In genomic region chr17:36120839-36121238, GRCm38 (mm10) we compare ENCODE assay signal across 8 mouse cellular contexts. TPM values are rescaled to one million over a fixed set of nuclear protein-coding genes. Genes with fewer than 3 reads are reported as not detected.
DNase-seq lines count a peak whose midpoint lies in the region; ATAC-seq and TF ChIP-seq lines count a peak whose summit lies in the region.
"Not testable (repeated sequence)": the region's sequence is repeated elsewhere in the genome, so short reads cannot be mapped to it uniquely, and the experiment has no call there.

No protein-coding gene starts in this region.

- TF ChIP-seq POLR2A in ES-Bruce4 (IDR thresholded peaks at IDR 0.05; ENCODE audit: insufficient read depth, low read length); thymus, adult 2 months (IDR thresholded peaks at IDR 0.05; ENCODE audit: control insufficient read depth, extremely low read depth, insufficient read depth, low read length, poor library complexity): not testable (repeated sequence)

- not testable (repeated sequence) for H3K36me3 ChIP-seq in ES-Bruce4 (ENCODE audit: control insufficient read depth, insufficient read depth, low read length, poor library complexity, severe bottlenecking); embryonic facial prominence, embryonic 15.5 days; hindbrain, embryonic 16.5 days (ENCODE audit: control insufficient read depth, insufficient read depth, low read length); limb, embryonic 12.5 days; lung, embryonic 15.5 days; neural tube, embryonic 12.5 days; thymus, adult 2 months (ENCODE audit: control insufficient read depth, insufficient read depth, low read length)

- H3K27me3 ChIP-seq in ES-Bruce4 (ENCODE audit: control insufficient read depth, insufficient read depth, low read length, poor library complexity, severe bottlenecking); lung, embryonic 15.5 days; thymus, adult 2 months (ENCODE audit: control insufficient read depth, insufficient read depth, low read length): not testable (repeated sequence)
- H3K27me3 ChIP-seq in embryonic facial prominence, embryonic 15.5 days: peaks cover 28% of the 10 kb centered on the region
- peaks cover 11% of the 10 kb centered on the region for H3K27me3 ChIP-seq in hindbrain, embryonic 16.5 days (replicated peaks; ENCODE audit: control insufficient read depth, insufficient read depth, low read length)
- peaks cover 51% of the 10 kb centered on the region for H3K27me3 ChIP-seq in limb, embryonic 12.5 days
- H3K27me3 ChIP-seq in neural tube, embryonic 12.5 days (replicated peaks): peaks cover 37% of the 10 kb centered on the region

- H3K4me2 ChIP-seq in embryonic facial prominence, embryonic 15.5 days (replicated peaks): 0 out of 2 replicates have a peak overlapping the region, but pooled peaks have one; percentile 8
- peak overlapping the region; percentile 43 for H3K4me2 ChIP-seq in hindbrain, embryonic 16.5 days (ENCODE audit: low read length)
- 0 out of 2 replicates have a peak overlapping the region, but pooled peaks have one; percentile 21 for H3K4me2 ChIP-seq in limb, embryonic 12.5 days
- peak overlapping the region; percentile 44 for H3K4me2 ChIP-seq in lung, embryonic 15.5 days
- H3K4me2 ChIP-seq in neural tube, embryonic 12.5 days (replicated peaks): peak overlapping the region; percentile 36

- H3K4me1 ChIP-seq in ES-Bruce4 (ENCODE audit: control insufficient read depth, insufficient read depth, low read length); embryonic facial prominence, embryonic 15.5 days; hindbrain, embryonic 16.5 days (ENCODE audit: control insufficient read depth, insufficient read depth, low read depth, low read length); limb, embryonic 12.5 days (replicated peaks); lung, embryonic 15.5 days; neural tube, embryonic 12.5 days: not testable (repeated sequence)
- peaks cover 32% of the 10 kb centered on the region for H3K4me1 ChIP-seq in thymus, adult 2 months (replicated peaks; ENCODE audit: control insufficient read depth, insufficient read depth, low read length)

- not testable (repeated sequence) for H3K9me3 ChIP-seq in ES-Bruce4 (replicated peaks; ENCODE audit: control insufficient read depth, insufficient read depth, low read length, poor library complexity, severe bottlenecking); embryonic facial prominence, embryonic 15.5 days (replicated peaks); hindbrain, embryonic 16.5 days (ENCODE audit: control insufficient read depth, low read length); limb, embryonic 12.5 days; lung, embryonic 15.5 days; neural tube, embryonic 12.5 days

- not testable (repeated sequence) for ATAC-seq in embryonic facial prominence, embryonic 15.5 days (ENCODE audit: insufficient number of reproducible peaks, low FRiP score, low TSS enrichment, low read depth); limb, embryonic 12.5 days (ENCODE audit: insufficient number of reproducible peaks, insufficient read depth, low FRiP score, low TSS enrichment, low read depth); neural tube, embryonic 12.5 days (ENCODE audit: low FRiP score, low read depth)
- peak; percentile 48; the same call in 1 of the 2 replicates for ATAC-seq in hindbrain, embryonic 16.5 days
- ATAC-seq in lung, embryonic 15.5 days (ENCODE audit: borderline replicate concordance, extremely low read depth, low FRiP score, low TSS enrichment): peak; percentile 53; the same call in 1 of the 2 replicates

- TF ChIP-seq EP300 in ES-Bruce4 (IDR thresholded peaks at IDR 0.05; ENCODE audit: insufficient read depth, low read depth, low read length): not testable (repeated sequence)

- peak overlapping the region; percentile 40 for H3K4me3 ChIP-seq in ES-Bruce4 (ENCODE audit: low read depth, low read length)
- H3K4me3 ChIP-seq in embryonic facial prominence, embryonic 15.5 days (replicated peaks): 0 out of 2 replicates have a peak overlapping the region, but pooled peaks have one; percentile 15
- H3K4me3 ChIP-seq in hindbrain, embryonic 16.5 days (ENCODE audit: low read length); limb, embryonic 12.5 days (replicated peaks); neural tube, embryonic 12.5 days: not testable (repeated sequence)
- peak overlapping the region; percentile 15; the same call in 1 of the 2 replicates for H3K4me3 ChIP-seq in lung, embryonic 15.5 days
- peak overlapping the region; percentile 55 for H3K4me3 ChIP-seq in thymus, adult 2 months (ENCODE audit: control insufficient read depth, insufficient read depth, low read length)

- 21% methylated on average over 18 of the region's 18 CpGs for WGBS in embryonic facial prominence, embryonic 15.5 days
- WGBS in hindbrain, embryonic 16.5 days: 18% methylated on average over 18 of the region's 18 CpGs
- 15% methylated on average over 18 of the region's 18 CpGs for WGBS in limb, embryonic 12.5 days
- 20% methylated on average over 18 of the region's 18 CpGs for WGBS in lung, embryonic 15.5 days
- 31% methylated on average over 18 of the region's 18 CpGs for WGBS in neural tube, embryonic 12.5 days
- 11% methylated on average over 18 of the region's 18 CpGs for WGBS in thymus, adult 2 months

- peak overlapping the region; percentile 63 for H3K9ac ChIP-seq in ES-Bruce4 (ENCODE audit: low read depth, poor library complexity, severe bottlenecking)
- not testable (repeated sequence) for H3K9ac ChIP-seq in embryonic facial prominence, embryonic 15.5 days; hindbrain, embryonic 16.5 days (ENCODE audit: low read depth, low read length); limb, embryonic 12.5 days (replicated peaks); lung, embryonic 15.5 days; neural tube, embryonic 12.5 days

- TF ChIP-seq CTCF in ES-Bruce4 (IDR thresholded peaks at IDR 0.05; ENCODE audit: low read depth, low read length); thymus, adult 2 months (IDR thresholded peaks at IDR 0.05; ENCODE audit: borderline replicate concordance, control insufficient read depth, extremely low read depth, insufficient read depth, low read length, poor library complexity): not testable (repeated sequence)

- peak; percentile 93 for DNase-seq in heart, adult 11 months
- DNase-seq in thymus, adult 2 months: not testable (repeated sequence)

- H3K27ac ChIP-seq in ES-Bruce4 (ENCODE audit: insufficient read depth, low read length); embryonic facial prominence, embryonic 15.5 days (replicated peaks); hindbrain, embryonic 16.5 days (ENCODE audit: low read depth, low read length); limb, embryonic 12.5 days; lung, embryonic 15.5 days; neural tube, embryonic 12.5 days: not testable (repeated sequence)
- peak overlapping the region; percentile 43 for H3K27ac ChIP-seq in thymus, adult 2 months (ENCODE audit: control insufficient read depth, insufficient read depth, low read length)

RNA-seq across cellular contexts. Expression of gene Gm19684, which starts 0.6 kb away (rescaled TPM):
- 0.41 TPM in 1 of 2 replicates, not detected in the other for polyA plus RNA-seq in ES-Bruce4 (2011; ENCODE audit: insufficient read depth, insufficient read length, low read depth, missing spikeins)
- not detected in 2 replicates for polyA plus RNA-seq in embryonic facial prominence, embryonic 15.5 days (2015; fragmentation: Nextera tagmentation; extraction: Ambion mirVana)
- not detected in 2 replicates for polyA plus RNA-seq in hindbrain, embryonic 16.5 days (2015; fragmentation: Nextera tagmentation; extraction: Ambion mirVana)
- not detected in 2 replicates for polyA plus RNA-seq in limb, embryonic 12.5 days (2016; fragmentation: Nextera tagmentation; extraction: Ambion mirVana)
- not detected in 2 replicates for polyA plus RNA-seq in lung, embryonic 15.5 days (2015; fragmentation: Nextera tagmentation; extraction: Ambion mirVana)
- polyA plus RNA-seq in neural tube, embryonic 12.5 days (2016; fragmentation: Nextera tagmentation; extraction: Ambion mirVana): not detected in 2 replicates
- polyA plus RNA-seq in thymus, adult 2 months (2012; rRNA removed): 1.4 and 1.7 TPM in 2 replicates

RNA-seq across cellular contexts. Expression of gene Gm7030, which starts 8.4 kb away (rescaled TPM):
- polyA plus RNA-seq in ES-Bruce4 (2011; ENCODE audit: insufficient read depth, insufficient read length, low read depth, missing spikeins): 0.81 and 1.4 TPM in 2 replicates
- not detected in 2 replicates for polyA plus RNA-seq in embryonic facial prominence, embryonic 15.5 days (2015; fragmentation: Nextera tagmentation; extraction: Ambion mirVana)
- not detected in 2 replicates for polyA plus RNA-seq in hindbrain, embryonic 16.5 days (2015; fragmentation: Nextera tagmentation; extraction: Ambion mirVana)
- polyA plus RNA-seq in limb, embryonic 12.5 days (2016; fragmentation: Nextera tagmentation; extraction: Ambion mirVana): not detected in 2 replicates
- polyA plus RNA-seq in lung, embryonic 15.5 days (2015; fragmentation: Nextera tagmentation; extraction: Ambion mirVana): 0.19 TPM in 1 of 2 replicates, not detected in the other
- not detected in 2 replicates for polyA plus RNA-seq in neural tube, embryonic 12.5 days (2016; fragmentation: Nextera tagmentation; extraction: Ambion mirVana)
- 1.7 and 2.4 TPM in 2 replicates for polyA plus RNA-seq in thymus, adult 2 months (2012; rRNA removed)

RNA-seq across cellular contexts. Expression of gene Gm8909, which starts 47.5 kb away (rescaled TPM):
- 13.5 and 17.5 TPM in 2 replicates for polyA plus RNA-seq in ES-Bruce4 (2011; ENCODE audit: insufficient read depth, insufficient read length, low read depth, missing spikeins)
- polyA plus RNA-seq in embryonic facial prominence, embryonic 15.5 days (2015; fragmentation: Nextera tagmentation; extraction: Ambion mirVana): 0.33 TPM in 1 of 2 replicates, not detected in the other
- not detected in 2 replicates for polyA plus RNA-seq in hindbrain, embryonic 16.5 days (2015; fragmentation: Nextera tagmentation; extraction: Ambion mirVana)
- polyA plus RNA-seq in limb, embryonic 12.5 days (2016; fragmentation: Nextera tagmentation; extraction: Ambion mirVana): not detected in 2 replicates
- 35.2 and 39.5 TPM in 2 replicates for polyA plus RNA-seq in lung, embryonic 15.5 days (2015; fragmentation: Nextera tagmentation; extraction: Ambion mirVana)
- 0.25 TPM in 1 of 2 replicates, not detected in the other for polyA plus RNA-seq in neural tube, embryonic 12.5 days (2016; fragmentation: Nextera tagmentation; extraction: Ambion mirVana)
- polyA plus RNA-seq in thymus, adult 2 months (2012; rRNA removed): 20.1 and 20.8 TPM in 2 replicates

Comparison
In these comparisons a context has a peak if more than half of its experiments do, and no peak if none do; other contexts are left out.
1. RNA of gene Gm8909, which starts 47.5 kb away (polyA plus RNA-seq): 35.2 to 39.5 TPM in lung, embryonic 15.5 days, 20.1 to 20.8 TPM in thymus, adult 2 months and 13.5 to 17.5 TPM in ES-Bruce4; 0.25 TPM in neural tube, embryonic 12.5 days, not detected in hindbrain, embryonic 16.5 days, 0.33 TPM in embryonic facial prominence, embryonic 15.5 days and not detected in limb, embryonic 12.5 days; every median in the first group is over 10 times any median in the second.
2. Peak in every context shown above with its lines, with median percentiles within 50 percentile points of each other: H3K4me2 ChIP-seq.